Mouse (Mus musculus): Measurements from ENCODE around the gene Prrt4. TPM values are rescaled to one million over a fixed set of nuclear protein-coding genes. Genes with fewer than 3 reads are reported as not detected.

Gene Prrt4
- polyA plus RNA-seq, 1 experiment, result 0.52 TPM

- Histone ChIP-seq H3K27ac (ENCODE audit: insufficient read depth, low read length) (no peak overlapping the region), H3K9ac (ENCODE audit: low read depth, poor library complexity, severe bottlenecking) (no peak overlapping the region), H3K27me3 (ENCODE audit: control insufficient read depth, insufficient read depth, low read length, poor library complexity, severe bottlenecking) (no peaks in the 10 kb centered on the region), H3K9me3 (replicated peaks; ENCODE audit: control insufficient read depth, insufficient read depth, low read length, poor library complexity, severe bottlenecking) (no peaks in the 10 kb centered on the region), H3K4me1 (ENCODE audit: control insufficient read depth, insufficient read depth, low read length) (peaks cover 1% of the 10 kb centered on the region), H3K36me3 (ENCODE audit: control insufficient read depth, insufficient read depth, low read length, poor library complexity, severe bottlenecking) (peaks cover 6% of the 10 kb centered on the region), H3K4me3 (ENCODE audit: low read depth, low read length) (no peak overlapping the region)
- TF ChIP-seq EP300 (IDR thresholded peaks at IDR 0.05; ENCODE audit: insufficient read depth, low read depth, low read length) (no peak), CTCF (IDR thresholded peaks at IDR 0.05; ENCODE audit: low read depth, low read length) (no peak), POLR2A (IDR thresholded peaks at IDR 0.05; ENCODE audit: insufficient read depth, low read length) (no peak)
These were observed 26.6 kb upstream of the Prrt4 start for GRCm38 (mm10) chr6:29206006-29206405.

- TF ChIP-seq CTCF (IDR thresholded peaks at IDR 0.05; ENCODE audit: low read depth, low read length) (peak; percentile 93), EP300 (IDR thresholded peaks at IDR 0.05; ENCODE audit: insufficient read depth, low read depth, low read length) (no peak)
- Histone ChIP-seq H3K36me3 (ENCODE audit: control insufficient read depth, insufficient read depth, low read length, poor library complexity, severe bottlenecking) (peaks cover 6% of the 10 kb centered on the region), H3K9ac (ENCODE audit: low read depth, poor library complexity, severe bottlenecking) (no peak overlapping the region), H3K4me1 (ENCODE audit: control insufficient read depth, insufficient read depth, low read length) (peaks cover 1% of the 10 kb centered on the region), H3K4me3 (ENCODE audit: low read depth, low read length) (peak overlapping the region; percentile 41), H3K27me3 (ENCODE audit: control insufficient read depth, insufficient read depth, low read length, poor library complexity, severe bottlenecking) (no peaks in the 10 kb centered on the region), H3K9me3 (replicated peaks; ENCODE audit: control insufficient read depth, insufficient read depth, low read length, poor library complexity, severe bottlenecking) (no peaks in the 10 kb centered on the region), H3K27ac (ENCODE audit: insufficient read depth, low read length) (no peak overlapping the region)
These were observed 25.7 kb upstream of the Prrt4 start for GRCm38 (mm10) chr6:29204932-29205614.

- no peak overlapping the region for H3K4me3 ChIP-seq (ENCODE audit: low read depth, low read length)
- H3K36me3 ChIP-seq (ENCODE audit: control insufficient read depth, insufficient read depth, low read length, poor library complexity, severe bottlenecking), result peaks cover 6% of the 10 kb centered on the region
These were observed 24.6 kb upstream of the Prrt4 start for GRCm38 (mm10) chr6:29203861-29204585.

GRCm38 (mm10) chr6:29203096-29203495 lies 23.7 kb upstream of the Prrt4 start:
- no peak overlapping the region for H3K4me3 ChIP-seq (ENCODE audit: low read depth, low read length)
- no peak for TF ChIP-seq EP300 (IDR thresholded peaks at IDR 0.05; ENCODE audit: insufficient read depth, low read depth, low read length)
- no peak for TF ChIP-seq POLR2A (IDR thresholded peaks at IDR 0.05; ENCODE audit: insufficient read depth, low read length)
- no peak for TF ChIP-seq CTCF (IDR thresholded peaks at IDR 0.05; ENCODE audit: low read depth, low read length)
- H3K9ac ChIP-seq (ENCODE audit: low read depth, poor library complexity, severe bottlenecking), result no peak overlapping the region
- H3K27me3 ChIP-seq (ENCODE audit: control insufficient read depth, insufficient read depth, low read length, poor library complexity, severe bottlenecking), result no peaks in the 10 kb centered on the region
- H3K36me3 ChIP-seq (ENCODE audit: control insufficient read depth, insufficient read depth, low read length, poor library complexity, severe bottlenecking), result peaks cover 6% of the 10 kb centered on the region
- H3K27ac ChIP-seq (ENCODE audit: insufficient read depth, low read length), result no peak overlapping the region
- no peaks in the 10 kb centered on the region for H3K9me3 ChIP-seq (replicated peaks; ENCODE audit: control insufficient read depth, insufficient read depth, low read length, poor library complexity, severe bottlenecking)
- H3K4me1 ChIP-seq (ENCODE audit: control insufficient read depth, insufficient read depth, low read length), result peaks cover 1% of the 10 kb centered on the region

More at GRCm38 (mm10) chr6:29203861-29204585, 24.6 kb upstream of the Prrt4 start:
- TF ChIP-seq EP300 (IDR thresholded peaks at IDR 0.05; ENCODE audit: insufficient read depth, low read depth, low read length) (no peak), POLR2A (IDR thresholded peaks at IDR 0.05; ENCODE audit: insufficient read depth, low read length) (no peak)
- no peak overlapping the region for H3K27ac ChIP-seq (ENCODE audit: insufficient read depth, low read length)
- no peaks in the 10 kb centered on the region for H3K9me3 ChIP-seq (replicated peaks; ENCODE audit: control insufficient read depth, insufficient read depth, low read length, poor library complexity, severe bottlenecking)
- no peaks in the 10 kb centered on the region for H3K27me3 ChIP-seq (ENCODE audit: control insufficient read depth, insufficient read depth, low read length, poor library complexity, severe bottlenecking)
- H3K9ac ChIP-seq (ENCODE audit: low read depth, poor library complexity, severe bottlenecking), result no peak overlapping the region
- H3K4me1 ChIP-seq (ENCODE audit: control insufficient read depth, insufficient read depth, low read length), result peaks cover 1% of the 10 kb centered on the region

- TF ChIP-seq CTCF (IDR thresholded peaks at IDR 0.05; ENCODE audit: low read depth, low read length) (no peak), POLR2A (IDR thresholded peaks at IDR 0.05; ENCODE audit: insufficient read depth, low read length) (no peak), EP300 (IDR thresholded peaks at IDR 0.05; ENCODE audit: insufficient read depth, low read depth, low read length) (no peak)
- Histone ChIP-seq H3K27ac (ENCODE audit: insufficient read depth, low read length) (no peak overlapping the region), H3K36me3 (ENCODE audit: control insufficient read depth, insufficient read depth, low read length, poor library complexity, severe bottlenecking) (peaks cover 6% of the 10 kb centered on the region), H3K4me3 (ENCODE audit: low read depth, low read length) (no peak overlapping the region), H3K27me3 (ENCODE audit: control insufficient read depth, insufficient read depth, low read length, poor library complexity, severe bottlenecking) (no peaks in the 10 kb centered on the region), H3K4me1 (ENCODE audit: control insufficient read depth, insufficient read depth, low read length) (peaks cover 1% of the 10 kb centered on the region), H3K9me3 (replicated peaks; ENCODE audit: control insufficient read depth, insufficient read depth, low read length, poor library complexity, severe bottlenecking) (no peaks in the 10 kb centered on the region), H3K9ac (ENCODE audit: low read depth, poor library complexity, severe bottlenecking) (no peak overlapping the region)
These were observed 22.6 kb upstream of the Prrt4 start for GRCm38 (mm10) chr6:29201988-29202387.

GRCm38 (mm10) chr6:29201341-29201740 lies 22.0 kb upstream of the Prrt4 start:
- Histone ChIP-seq H3K4me1 (ENCODE audit: control insufficient read depth, insufficient read depth, low read length) (peaks cover 1% of the 10 kb centered on the region), H3K27me3 (ENCODE audit: control insufficient read depth, insufficient read depth, low read length, poor library complexity, severe bottlenecking) (no peaks in the 10 kb centered on the region), H3K9ac (ENCODE audit: low read depth, poor library complexity, severe bottlenecking) (no peak overlapping the region), H3K4me3 (ENCODE audit: low read depth, low read length) (no peak overlapping the region), H3K36me3 (ENCODE audit: control insufficient read depth, insufficient read depth, low read length, poor library complexity, severe bottlenecking) (peaks cover 6% of the 10 kb centered on the region), H3K9me3 (replicated peaks; ENCODE audit: control insufficient read depth, insufficient read depth, low read length, poor library complexity, severe bottlenecking) (no peaks in the 10 kb centered on the region), H3K27ac (ENCODE audit: insufficient read depth, low read length) (no peak overlapping the region)
- no peak for TF ChIP-seq EP300 (IDR thresholded peaks at IDR 0.05; ENCODE audit: insufficient read depth, low read depth, low read length)
- no peak for TF ChIP-seq POLR2A (IDR thresholded peaks at IDR 0.05; ENCODE audit: insufficient read depth, low read length)
- no peak for TF ChIP-seq CTCF (IDR thresholded peaks at IDR 0.05; ENCODE audit: low read depth, low read length)
